Mouse (Mus musculus): Measurements from ENCODE around the gene Rnf227. TPM values are rescaled to one million over a fixed set of nuclear protein-coding genes. Genes with fewer than 3 reads are reported as not detected.

The Rnf227 gene
- polyA plus RNA-seq, 1 experiment from 2014 or later: 49.0 TPM

DNA sequence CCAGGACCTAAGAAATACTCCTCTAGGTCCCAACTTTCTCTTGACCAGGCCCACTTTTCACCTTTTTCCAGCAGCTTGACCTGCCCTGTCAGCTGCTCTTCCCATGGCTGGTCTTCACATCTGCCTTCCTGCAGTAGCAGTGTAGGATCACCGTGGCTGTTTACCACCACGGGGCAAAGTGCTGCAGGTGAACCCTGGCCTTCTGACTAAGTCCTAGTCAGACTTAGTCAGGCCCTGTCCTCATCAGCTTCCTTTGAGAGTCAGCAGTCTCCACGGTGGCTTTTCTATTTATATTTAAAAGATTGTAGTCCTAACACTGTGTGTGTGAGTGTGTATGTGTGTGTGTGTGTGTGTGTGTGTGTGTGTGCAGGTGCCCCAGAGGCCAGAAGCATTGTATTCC is 37.5 kb downstream of the Rnf227 start:
- ATAC-seq (ENCODE audit: low FRiP score): no peak
- Histone ChIP-seq H3K4me3 (no peak overlapping the region), H3K9ac (no peak overlapping the region), H3K36me3 (peaks cover 16% of the 10 kb centered on the region; the same call in 1 of the 2 replicates), H3K27ac (no peak overlapping the region), H3K27me3 (no peaks in the 10 kb centered on the region), H3K9me3 (replicated peaks) (no peaks in the 10 kb centered on the region), H3K4me1 (no peaks in the 10 kb centered on the region), H3K4me2 (replicated peaks) (no peak overlapping the region)
- WGBS: 81% methylated on average over 3 of the region's 3 CpGs

DNA sequence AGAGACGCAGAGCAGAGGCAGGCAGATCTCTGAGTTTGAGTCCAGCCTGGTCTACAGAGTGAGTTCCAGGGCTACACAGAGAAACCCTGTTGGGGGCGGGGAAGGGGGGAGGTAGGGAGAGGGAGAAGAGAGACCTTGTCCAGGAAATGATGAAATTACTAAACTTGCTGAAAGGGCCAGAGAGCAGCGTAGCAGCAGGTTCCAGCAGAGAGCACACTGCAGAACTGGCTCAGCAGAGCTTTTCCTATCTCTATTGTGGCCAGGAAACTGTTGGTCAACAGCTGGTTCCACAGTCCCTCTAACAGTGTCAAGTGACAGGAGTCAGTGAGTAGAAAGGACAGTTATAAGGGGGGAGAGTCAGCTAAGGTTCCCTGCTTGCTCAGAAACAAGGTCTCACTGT is 39.3 kb downstream of the Rnf227 start:
- Histone ChIP-seq H3K9ac (no peak overlapping the region), H3K27ac (no peak overlapping the region), H3K4me1 (no peaks in the 10 kb centered on the region), H3K4me3 (no peak overlapping the region), H3K9me3 (replicated peaks) (no peaks in the 10 kb centered on the region), H3K27me3 (no peaks in the 10 kb centered on the region), H3K4me2 (replicated peaks) (no peak overlapping the region), H3K36me3 (peaks cover 11% of the 10 kb centered on the region; the same call in 1 of the 2 replicates)
- 91% methylated on average over 3 of the region's 3 CpGs for WGBS
- no peak for ATAC-seq (ENCODE audit: low FRiP score)

GRCm38 (mm10) chr11:69381356-69381755 is 41.1 kb downstream of the Rnf227 start:
- 0 out of 2 replicates have a peak, but pooled peaks cover 7% of the 10 kb centered on the region for H3K36me3 ChIP-seq
- no peaks in the 10 kb centered on the region for H3K9me3 ChIP-seq (replicated peaks)
- H3K9ac ChIP-seq: no peak overlapping the region
- no peak for ATAC-seq (ENCODE audit: low FRiP score)
- no peak overlapping the region for H3K4me3 ChIP-seq
- H3K27ac ChIP-seq: no peak overlapping the region
- whole genome bisulfite sequencing: 89% methylated on average over 6 of the region's 6 CpGs
- no peaks in the 10 kb centered on the region for H3K4me1 ChIP-seq
- H3K4me2 ChIP-seq (replicated peaks): no peak overlapping the region
- no peaks in the 10 kb centered on the region for H3K27me3 ChIP-seq

DNA sequence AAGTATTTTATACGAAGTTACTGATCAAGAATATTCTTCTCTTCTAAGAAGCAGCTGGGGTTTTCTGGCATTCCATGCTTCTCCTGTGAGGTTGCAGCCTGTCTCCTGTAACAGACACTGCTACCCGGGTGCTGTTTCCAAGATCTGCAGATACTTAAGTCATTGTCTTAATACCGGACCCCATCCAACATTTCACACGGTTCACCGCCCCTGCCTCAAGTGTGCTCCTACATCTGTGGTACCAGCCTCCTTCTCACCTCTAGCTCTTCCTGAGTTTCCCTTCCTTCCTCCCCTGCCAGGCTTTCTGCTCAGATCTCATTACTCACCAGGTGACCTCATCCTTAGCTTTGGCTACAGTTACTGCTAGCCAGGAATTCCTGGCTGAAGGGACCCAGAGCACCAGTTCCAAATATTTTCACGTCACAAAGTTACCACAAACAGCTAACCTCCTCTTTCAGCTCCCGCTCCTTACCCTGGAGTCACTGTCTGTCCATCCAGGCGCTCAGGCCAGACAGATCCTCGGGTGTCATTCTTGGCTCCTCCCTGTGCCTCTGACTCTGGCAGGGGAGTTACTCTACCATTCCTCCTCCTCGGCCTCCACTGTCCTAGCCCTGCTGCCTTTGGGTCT is 42.3 kb downstream of the Rnf227 start:
- H3K4me3 ChIP-seq: no peak overlapping the region
- ATAC-seq (ENCODE audit: low FRiP score): no peak
- no peak overlapping the region for H3K9ac ChIP-seq
- no peak overlapping the region for H3K4me2 ChIP-seq (replicated peaks)
- H3K9me3 ChIP-seq (replicated peaks): no peaks in the 10 kb centered on the region
- H3K36me3 ChIP-seq: 0 out of 2 replicates have a peak, but pooled peaks cover 8% of the 10 kb centered on the region
- no peaks in the 10 kb centered on the region for H3K27me3 ChIP-seq
- H3K27ac ChIP-seq: no peak overlapping the region
- 64% methylated on average over 10 of the region's 10 CpGs for WGBS
- no peaks in the 10 kb centered on the region for H3K4me1 ChIP-seq

GRCm38 (mm10) chr11:69384979-69385378 is 44.7 kb downstream of the Rnf227 start:
- Histone ChIP-seq H3K4me3 (no peak overlapping the region), H3K27ac (no peak overlapping the region), H3K9me3 (replicated peaks) (no peaks in the 10 kb centered on the region), H3K27me3 (no peaks in the 10 kb centered on the region), H3K4me2 (replicated peaks) (no peak overlapping the region), H3K36me3 (0 out of 2 replicates have a peak, but pooled peaks cover 5% of the 10 kb centered on the region), H3K4me1 (no peaks in the 10 kb centered on the region), H3K9ac (no peak overlapping the region)
- no peak for ATAC-seq (ENCODE audit: low FRiP score)
- WGBS: 82% methylated on average over 6 of the region's 6 CpGs

DNA sequence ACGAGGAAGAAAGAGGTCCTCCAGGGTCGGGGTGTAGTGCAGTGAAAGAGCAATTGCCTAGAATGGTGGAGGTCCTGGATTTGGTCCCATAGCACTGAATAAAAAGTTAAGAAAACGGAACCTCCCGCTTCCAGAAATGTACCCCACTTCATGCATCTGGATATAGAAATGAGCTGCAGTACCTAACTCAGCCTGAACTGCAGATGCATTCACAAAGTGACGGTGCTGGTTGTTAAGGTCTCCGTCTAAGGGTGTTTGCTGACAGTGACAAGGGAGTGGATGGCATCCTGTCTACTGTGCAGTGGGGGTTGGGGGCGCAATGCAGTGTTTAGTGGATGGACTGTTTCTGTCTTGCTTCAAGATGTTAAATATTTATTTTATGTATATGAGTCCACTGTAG is 46.5 kb downstream of the Rnf227 start:
- Histone ChIP-seq H3K9ac (no peak overlapping the region), H3K27ac (no peak overlapping the region), H3K36me3 (0 out of 2 replicates have a peak, but pooled peaks cover 5% of the 10 kb centered on the region), H3K9me3 (replicated peaks) (no peaks in the 10 kb centered on the region), H3K4me2 (replicated peaks) (no peak overlapping the region), H3K27me3 (no peaks in the 10 kb centered on the region), H3K4me1 (0 out of 2 replicates have a peak, but pooled peaks cover 2% of the 10 kb centered on the region), H3K4me3 (no peak overlapping the region)
- 83% methylated on average over 7 of the region's 7 CpGs for WGBS
- ATAC-seq (ENCODE audit: low FRiP score): no peak

- Histone ChIP-seq H3K9ac (no peak overlapping the region), H3K27ac (no peak overlapping the region), H3K27me3 (no peaks in the 10 kb centered on the region), H3K4me1 (0 out of 2 replicates have a peak, but pooled peaks cover 2% of the 10 kb centered on the region), H3K36me3 (peaks cover 9% of the 10 kb centered on the region; the same call in 1 of the 2 replicates), H3K9me3 (replicated peaks) (no peaks in the 10 kb centered on the region), H3K4me3 (no peak overlapping the region), H3K4me2 (replicated peaks) (no peak overlapping the region)
- no peak for ATAC-seq (ENCODE audit: low FRiP score)
- WGBS: 98% methylated on average over 4 of the region's 4 CpGs
Observed at GRCm38 (mm10) chr11:69388680-69389079, 48.4 kb downstream of the Rnf227 start.

DNA sequence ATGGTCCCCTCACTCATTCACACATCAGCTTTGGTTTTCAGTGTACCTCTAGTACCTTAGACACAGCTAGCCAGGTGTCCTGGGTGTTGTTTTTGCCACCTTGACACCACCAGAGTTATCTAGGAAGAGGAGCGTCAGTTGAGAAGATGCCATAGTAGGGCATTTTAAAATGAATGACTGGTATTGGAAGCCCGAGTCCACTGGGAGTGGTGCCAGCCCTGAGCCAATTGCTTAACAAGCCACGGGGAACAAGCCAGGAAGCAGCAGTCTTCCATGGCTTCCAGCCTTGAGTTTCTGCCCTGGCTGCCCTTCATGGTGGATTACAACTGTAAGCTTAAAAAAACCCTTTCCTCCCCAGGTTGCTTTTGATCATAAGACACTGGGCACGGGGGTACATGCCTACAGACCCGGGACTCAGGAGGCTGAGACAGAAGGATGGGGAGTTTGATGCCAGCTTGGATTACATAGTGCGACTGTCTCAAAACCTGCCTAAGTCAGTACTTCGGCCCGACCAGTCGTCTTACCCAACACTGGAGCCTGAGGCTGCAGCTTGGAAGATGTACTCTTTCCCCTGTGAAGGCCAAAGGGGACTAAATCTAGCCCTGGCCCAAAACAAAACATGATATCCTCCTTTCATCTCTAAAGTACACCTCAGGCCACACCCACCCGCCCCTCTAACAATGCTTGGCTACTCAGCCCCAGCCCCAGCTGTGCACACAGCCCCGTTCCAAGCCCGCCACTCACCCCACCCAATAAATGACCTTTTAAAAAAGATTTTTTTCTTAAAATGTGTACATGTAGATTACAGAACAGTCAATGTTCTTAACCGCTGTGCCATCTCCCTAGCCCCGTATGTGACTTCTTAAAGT is 49.5 kb downstream of the Rnf227 start:
- Histone ChIP-seq H3K36me3 (peaks cover 9% of the 10 kb centered on the region; the same call in 1 of the 2 replicates), H3K9ac (no peak overlapping the region), H3K27ac (no peak overlapping the region), H3K4me2 (replicated peaks) (no peak overlapping the region), H3K4me3 (no peak overlapping the region), H3K27me3 (no peaks in the 10 kb centered on the region), H3K4me1 (peaks cover 7% of the 10 kb centered on the region), H3K9me3 (replicated peaks) (no peaks in the 10 kb centered on the region)
- WGBS: 74% methylated on average over 14 of the region's 14 CpGs
- no peak for ATAC-seq (ENCODE audit: low FRiP score)

- 50% methylated on average over 10 of the region's 10 CpGs for WGBS
- Histone ChIP-seq H3K27me3 (no peaks in the 10 kb centered on the region), H3K27ac (no peak overlapping the region), H3K4me2 (replicated peaks) (no peak overlapping the region), H3K4me3 (no peak overlapping the region), H3K9ac (no peak overlapping the region), H3K36me3 (peaks cover 9% of the 10 kb centered on the region; the same call in 1 of the 2 replicates), H3K9me3 (replicated peaks) (no peaks in the 10 kb centered on the region), H3K4me1 (peaks cover 7% of the 10 kb centered on the region)
- ATAC-seq (ENCODE audit: low FRiP score): no peak
Observed at GRCm38 (mm10) chr11:69390400-69391034, 50.3 kb downstream of the Rnf227 start.

Other genes starting within 250 kb of the Rnf227 start
- 9.8 and 11.6 TPM in 2 replicates for gene Per1, start 245.2 kb upstream of the Rnf227 start, polyA plus RNA-seq (2016; fragmentation: Nextera tagmentation; extraction: Ambion mirVana)
- gene Hes7, start 220.1 kb upstream of the Rnf227 start, polyA plus RNA-seq (2016; fragmentation: Nextera tagmentation; extraction: Ambion mirVana): 0.25 and 0.49 TPM in 2 replicates
- gene 9130213A22Rik, start 217.9 kb upstream of the Rnf227 start, polyA plus RNA-seq (2016; fragmentation: Nextera tagmentation; extraction: Ambion mirVana): 0.26 and 0.29 TPM in 2 replicates
- 0.41 and 0.65 TPM in 2 replicates for gene Aloxe3, start 214.6 kb upstream of the Rnf227 start, polyA plus RNA-seq (2016; fragmentation: Nextera tagmentation; extraction: Ambion mirVana)
- gene Alox12b, start 183.5 kb upstream of the Rnf227 start, polyA plus RNA-seq (2016; fragmentation: Nextera tagmentation; extraction: Ambion mirVana): 0.12 TPM in 2 replicates
- 0.06 and 0.07 TPM in 2 replicates for gene Alox8, start 142.6 kb upstream of the Rnf227 start, polyA plus RNA-seq (2016; fragmentation: Nextera tagmentation; extraction: Ambion mirVana)
- 0.04 and 0.13 TPM in 2 replicates for gene Gucy2e, start 103.4 kb upstream of the Rnf227 start, polyA plus RNA-seq (2016; fragmentation: Nextera tagmentation; extraction: Ambion mirVana)
- 30.2 and 37.0 TPM in 2 replicates for gene Cntrob, start 16.7 kb upstream of the Rnf227 start, polyA plus RNA-seq (2016; fragmentation: Nextera tagmentation; extraction: Ambion mirVana)
- gene Trappc1, start 16.5 kb upstream of the Rnf227 start, polyA plus RNA-seq (2016; fragmentation: Nextera tagmentation; extraction: Ambion mirVana): 165 and 191 TPM in 2 replicates
- gene Kcnab3, start 14.2 kb upstream of the Rnf227 start, polyA plus RNA-seq (2016; fragmentation: Nextera tagmentation; extraction: Ambion mirVana): 5.0 and 5.4 TPM in 2 replicates
- 93.4 and 97.6 TPM in 2 replicates for gene Chd3, start 28.9 kb downstream of the Rnf227 start, polyA plus RNA-seq (2016; fragmentation: Nextera tagmentation; extraction: Ambion mirVana)
- 94.0 and 103 TPM in 2 replicates for gene Naa38, start 55.0 kb downstream of the Rnf227 start, polyA plus RNA-seq (2016; fragmentation: Nextera tagmentation; extraction: Ambion mirVana)
- 48.0 and 50.5 TPM in 2 replicates for gene Cyb5d1, start 55.2 kb downstream of the Rnf227 start, polyA plus RNA-seq (2016; fragmentation: Nextera tagmentation; extraction: Ambion mirVana)
- gene Tmem88, start 57.8 kb downstream of the Rnf227 start, polyA plus RNA-seq (2016; fragmentation: Nextera tagmentation; extraction: Ambion mirVana): 13.2 and 14.8 TPM in 2 replicates
- gene Kdm6b, start 73.2 kb downstream of the Rnf227 start, polyA plus RNA-seq (2016; fragmentation: Nextera tagmentation; extraction: Ambion mirVana): 51.4 and 51.6 TPM in 2 replicates
- 1.4 and 2.5 TPM in 2 replicates for gene Dnah2, start 208.6 kb downstream of the Rnf227 start, polyA plus RNA-seq (2016; fragmentation: Nextera tagmentation; extraction: Ambion mirVana)
- 95.7 and 106 TPM in 2 replicates for gene Efnb3, start 219.7 kb downstream of the Rnf227 start, polyA plus RNA-seq (2016; fragmentation: Nextera tagmentation; extraction: Ambion mirVana)
- 29.7 and 29.9 TPM in 2 replicates for gene Wrap53, start 239.8 kb downstream of the Rnf227 start, polyA plus RNA-seq (2016; fragmentation: Nextera tagmentation; extraction: Ambion mirVana)
- 105 and 109 TPM in 2 replicates for gene Trp53, start 239.9 kb downstream of the Rnf227 start, polyA plus RNA-seq (2016; fragmentation: Nextera tagmentation; extraction: Ambion mirVana)